Mouse (Mus musculus): Measurements from ENCODE around the gene Klrb1.
"Not testable (repeated sequence)": the region's sequence is repeated elsewhere in the genome, so short reads cannot be mapped to it uniquely, and the experiment has no call there.

Klrb1 gene

DNA sequence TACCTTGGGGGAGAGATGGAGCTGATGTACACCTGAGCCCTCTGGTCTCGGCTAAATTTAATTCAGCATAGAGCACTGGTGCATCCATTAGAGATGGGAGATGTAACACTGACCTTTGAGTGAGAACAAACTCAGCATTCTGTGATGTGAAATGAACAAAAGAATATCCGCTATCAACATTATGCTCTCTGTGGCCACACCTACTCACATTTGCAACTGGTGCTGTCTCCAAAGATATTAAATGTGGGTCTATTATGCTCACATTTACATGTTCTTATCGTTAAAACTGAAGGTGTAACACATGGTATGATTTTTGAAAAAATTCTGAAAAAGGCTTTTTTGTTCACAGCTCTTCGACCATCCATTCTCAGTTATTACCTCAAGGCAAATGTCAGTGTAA lies at the start of gene Klrb1:
Gene Klrb1 (minus strand): TSS at position 101 of the 400 bp plus-strand sequence.
- no peak for DNase-seq (ENCODE audit: low read depth, low spot score)

DNA sequence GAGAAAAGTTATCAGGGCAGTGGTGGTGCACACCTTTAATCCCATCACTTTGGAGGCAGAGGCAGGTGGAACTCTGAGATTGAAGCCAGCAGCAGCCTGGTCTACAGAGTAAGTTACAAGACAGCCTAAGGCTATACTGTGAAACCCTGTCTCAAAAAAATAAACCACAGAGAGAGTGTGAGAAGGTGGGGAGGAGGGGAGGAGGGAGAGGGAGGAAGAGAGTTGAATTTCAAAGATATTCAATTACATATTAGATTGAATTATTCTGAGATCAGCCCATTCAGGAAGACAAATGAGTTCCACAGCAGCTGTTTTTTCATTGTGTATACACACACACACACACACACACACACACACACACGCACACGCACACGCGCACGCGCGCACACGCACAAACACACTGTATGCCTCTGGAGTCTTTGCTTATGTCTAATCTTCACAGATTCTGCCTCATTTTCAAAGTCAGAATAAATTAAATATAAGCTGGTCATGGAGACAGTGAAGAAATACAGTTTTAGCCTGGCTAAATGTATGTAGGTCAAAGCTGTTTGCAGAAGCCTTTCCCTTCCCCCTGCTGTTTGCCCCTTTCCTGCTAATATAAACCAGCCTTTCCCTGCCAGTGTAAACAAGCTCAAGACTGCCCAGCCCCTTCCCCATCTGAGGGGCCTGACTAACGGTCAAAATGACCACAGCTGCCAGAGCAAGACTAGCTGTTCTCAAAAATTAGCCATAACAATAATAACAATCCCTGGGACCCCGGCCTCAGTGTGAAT lies 46.8 kb upstream of the Klrb1 start:
- no peak for DNase-seq (ENCODE audit: low read depth, low spot score)

DNA sequence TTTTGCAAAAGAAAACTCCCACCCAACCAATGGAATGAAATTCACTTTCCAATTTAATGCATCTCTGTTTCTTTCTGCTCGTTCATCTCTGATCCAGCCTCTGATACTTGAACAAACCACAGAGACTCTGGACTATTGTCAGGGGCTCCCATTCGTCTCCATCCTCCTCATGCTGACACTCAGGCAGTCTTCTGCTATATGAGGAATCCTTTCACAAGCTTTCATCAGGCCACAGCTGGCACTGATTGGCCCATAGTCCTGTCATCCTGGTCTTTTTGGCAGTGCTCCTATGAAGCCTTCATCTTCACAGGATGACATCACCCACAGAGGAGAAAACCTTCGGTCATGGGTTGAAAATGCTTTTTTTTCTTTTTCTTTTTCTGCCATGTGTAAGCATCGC lies 45.2 kb upstream of the Klrb1 start:
- no peak for DNase-seq (ENCODE audit: low read depth, low spot score)

DNA sequence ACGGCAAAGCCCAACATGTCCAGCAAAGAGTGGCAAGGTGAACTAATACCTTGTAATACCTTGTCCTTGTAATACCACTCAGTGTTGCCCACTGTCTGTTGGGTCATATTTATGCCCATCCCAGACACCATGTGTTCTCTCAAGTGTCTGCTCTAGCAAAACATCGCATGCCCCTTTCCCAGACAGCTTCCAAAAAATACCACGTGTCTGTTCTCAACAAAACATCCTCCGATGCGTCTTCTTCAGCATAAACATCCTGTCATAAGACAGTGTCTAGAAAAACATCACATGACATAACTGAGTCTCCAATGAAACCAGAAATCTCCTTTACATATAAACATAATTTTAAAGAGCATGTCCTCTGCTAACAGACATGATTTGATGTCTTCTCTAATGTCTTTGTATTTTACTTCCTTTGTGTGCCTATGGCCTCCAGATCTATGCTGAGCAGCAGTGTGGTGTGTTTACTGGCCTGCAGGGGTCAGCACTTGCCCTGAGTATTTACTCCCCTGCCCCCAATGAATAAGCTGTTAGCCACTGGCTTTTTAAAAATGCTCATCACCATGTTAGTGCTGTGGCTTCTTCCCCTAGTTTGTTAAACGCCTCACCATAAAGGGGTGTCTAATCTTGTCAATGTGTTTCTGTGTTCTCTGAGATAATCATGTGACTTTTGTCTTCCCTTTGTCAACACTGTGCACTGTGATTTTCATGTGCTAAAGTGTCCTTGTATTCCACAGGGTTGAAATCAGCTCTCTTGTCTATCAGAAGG lies 43.8 kb upstream of the Klrb1 start:
- not testable (repeated sequence) for DNase-seq (ENCODE audit: low read depth, low spot score)

DNA sequence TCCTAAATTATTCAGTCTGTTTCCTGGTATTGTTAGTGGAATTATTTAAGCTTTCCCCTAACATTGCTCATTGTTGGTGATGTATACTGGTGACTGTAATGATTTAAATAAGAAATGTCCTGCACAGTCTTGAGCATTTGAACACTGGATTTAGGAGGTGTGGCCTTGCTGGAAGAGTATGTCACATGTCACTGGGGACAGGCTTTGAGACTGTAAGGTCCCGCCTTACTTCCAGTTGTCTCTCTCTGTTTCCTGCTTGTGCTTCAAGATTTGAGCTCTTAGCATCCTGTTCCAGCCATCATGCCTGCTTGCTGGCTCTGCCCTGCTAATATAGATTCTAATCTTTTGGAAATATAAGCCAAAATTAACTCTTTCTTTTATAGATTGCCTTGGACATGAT lies 42.4 kb upstream of the Klrb1 start:
- no peak for DNase-seq (ENCODE audit: low read depth, low spot score)

DNA sequence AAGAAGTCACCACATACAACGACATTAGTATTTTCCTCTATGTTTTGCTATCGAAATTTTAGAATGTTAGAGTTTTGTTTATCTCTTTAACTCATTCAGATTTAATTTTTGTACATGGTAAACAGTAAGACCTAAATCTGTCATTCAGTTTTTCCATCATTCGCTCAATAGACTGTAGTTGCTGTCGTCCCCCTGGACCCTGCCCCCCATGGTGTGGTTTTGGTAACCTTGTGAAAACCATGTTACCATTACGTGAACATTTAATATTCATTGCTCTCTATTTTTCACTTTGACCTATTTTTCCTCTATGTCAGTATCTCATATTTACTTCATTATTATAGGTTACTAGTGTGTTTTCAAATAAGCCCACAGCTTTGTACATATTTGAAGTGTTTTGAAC lies 41.7 kb upstream of the Klrb1 start:
- DNase-seq (ENCODE audit: low read depth, low spot score), result no peak

DNA sequence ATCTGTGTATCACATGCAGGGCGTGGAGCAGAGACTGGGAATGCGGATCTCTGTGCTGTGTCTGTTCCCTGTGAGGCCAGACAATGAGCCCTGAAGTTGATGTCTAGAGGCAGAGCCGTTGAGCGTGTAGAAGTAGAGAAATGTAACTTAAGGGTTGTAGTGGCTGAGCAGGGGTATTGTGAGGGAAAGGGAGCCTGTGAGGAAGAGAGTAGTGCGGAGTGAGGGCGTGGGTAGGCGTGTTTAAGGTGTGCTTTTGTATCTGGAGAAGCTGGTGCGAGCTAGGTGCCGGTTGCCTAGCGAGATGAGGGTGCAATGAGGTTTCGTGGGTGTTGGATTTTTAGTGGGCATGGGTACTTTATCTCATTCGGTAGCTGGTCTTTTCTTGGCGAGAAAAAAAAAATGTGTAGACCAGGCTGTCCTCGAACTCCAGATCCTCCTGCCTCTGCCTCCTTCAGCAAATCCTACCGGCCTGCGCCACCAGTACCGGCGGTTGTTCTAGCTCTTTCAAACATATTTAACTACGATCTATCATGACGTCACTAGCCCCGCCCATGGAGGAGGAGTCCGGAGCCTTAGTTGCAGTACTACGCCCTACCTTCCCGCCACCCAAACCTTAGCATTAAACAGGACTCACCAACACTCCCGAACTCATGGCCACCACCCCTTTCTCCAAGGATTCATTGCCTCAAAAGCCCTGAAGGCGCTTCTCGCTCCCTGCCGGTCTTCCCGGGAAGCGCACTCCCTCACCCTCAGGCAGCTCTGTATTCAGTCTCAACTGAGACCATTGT lies 41.1 kb upstream of the Klrb1 start:
- DNase-seq (ENCODE audit: low read depth, low spot score), result peak; percentile 99

DNA sequence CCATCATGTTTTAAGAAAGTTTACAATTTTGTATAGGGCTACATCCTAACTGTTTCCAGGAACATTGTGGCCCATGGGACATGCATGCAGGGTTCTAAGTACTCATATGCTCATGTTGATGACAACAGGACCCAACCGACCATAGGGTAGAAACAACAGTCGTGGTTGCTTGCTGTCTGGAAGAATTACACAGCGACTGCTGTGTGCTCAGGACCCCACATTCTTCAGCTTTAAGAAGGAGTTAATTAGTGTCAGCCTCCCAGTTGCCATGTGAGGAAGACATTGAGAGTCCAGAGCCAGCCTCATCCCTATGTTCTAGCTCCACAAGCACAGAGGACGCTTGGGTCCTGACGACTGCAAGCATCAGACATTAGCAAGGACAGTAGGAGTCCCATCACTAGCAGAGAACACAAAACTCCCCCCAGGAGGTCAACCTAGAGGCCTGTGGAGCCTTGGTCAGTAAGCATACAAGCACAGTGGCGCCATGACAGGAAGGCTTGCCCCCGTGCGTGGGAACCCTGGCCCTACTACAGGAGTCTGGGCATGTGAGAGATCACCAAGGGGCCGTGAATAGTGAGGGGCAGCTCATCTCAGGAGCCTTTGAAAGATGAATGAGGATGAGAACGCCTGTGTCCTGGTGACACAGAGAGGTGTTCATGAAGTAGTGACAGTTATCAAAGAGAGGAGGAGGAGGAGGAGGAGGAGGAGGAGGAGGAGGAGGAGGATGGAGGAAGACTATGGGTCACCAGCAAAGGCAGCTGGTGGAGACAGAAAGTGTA lies 40.2 kb upstream of the Klrb1 start:
- DNase-seq (ENCODE audit: low read depth, low spot score), result not testable (repeated sequence)

DNA sequence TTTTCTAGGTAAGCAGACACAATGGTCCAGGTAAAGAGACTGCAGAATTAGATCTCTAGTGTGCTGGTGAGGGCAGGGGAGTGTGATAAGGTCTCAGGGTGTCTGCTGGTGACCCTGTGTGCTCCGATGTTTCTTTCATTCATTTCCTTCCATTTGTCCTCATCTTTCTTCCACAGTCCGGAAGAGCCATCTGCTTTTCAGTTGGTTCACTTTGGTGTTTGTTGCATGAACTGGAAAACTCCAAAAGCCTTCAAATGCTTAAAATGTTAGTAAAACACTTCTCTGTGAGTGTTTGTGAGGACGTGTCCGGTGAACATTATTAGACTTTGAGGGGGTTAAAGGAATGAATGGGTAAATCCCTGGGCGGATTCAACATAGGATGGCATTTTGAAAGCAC lies 38.3 kb upstream of the Klrb1 start:
- DNase-seq (ENCODE audit: low read depth, low spot score), result no peak

DNA sequence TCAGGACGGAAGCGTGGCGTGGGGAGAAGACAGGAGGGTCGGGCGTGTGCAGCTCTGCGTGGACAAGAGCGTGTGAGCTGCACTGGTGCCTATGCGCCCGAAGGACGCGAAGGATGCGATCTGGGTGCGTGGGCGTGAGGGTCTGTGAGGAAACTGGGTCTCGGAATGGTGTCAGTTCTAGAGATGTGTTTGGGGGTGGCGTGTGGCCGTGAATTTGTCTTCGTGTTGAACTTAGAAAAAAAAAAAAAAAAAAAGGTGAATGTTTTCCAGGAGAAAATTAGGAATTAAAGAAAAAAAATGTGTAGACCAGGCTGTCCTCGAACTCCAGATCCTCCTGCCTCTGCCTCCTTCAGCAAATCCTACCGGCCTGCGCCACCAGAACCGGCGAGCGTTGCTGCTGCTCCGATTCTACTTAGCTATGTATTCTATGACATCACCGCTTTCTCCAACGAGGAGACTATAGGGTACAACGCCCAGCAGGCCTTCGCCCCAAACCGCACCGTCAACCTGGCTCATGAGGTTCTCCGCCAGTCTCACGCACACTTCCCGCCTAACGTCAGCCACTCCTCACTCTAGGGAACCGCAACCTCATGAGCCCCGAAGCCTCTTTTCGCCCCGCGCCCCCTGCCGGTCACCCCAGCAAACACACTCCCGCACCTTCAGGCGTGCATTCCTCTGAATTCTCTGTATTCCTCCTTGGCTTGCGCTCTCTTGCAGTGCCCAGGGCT lies 37.7 kb upstream of the Klrb1 start:
- peak; percentile 73 for DNase-seq (ENCODE audit: low read depth, low spot score)

DNA sequence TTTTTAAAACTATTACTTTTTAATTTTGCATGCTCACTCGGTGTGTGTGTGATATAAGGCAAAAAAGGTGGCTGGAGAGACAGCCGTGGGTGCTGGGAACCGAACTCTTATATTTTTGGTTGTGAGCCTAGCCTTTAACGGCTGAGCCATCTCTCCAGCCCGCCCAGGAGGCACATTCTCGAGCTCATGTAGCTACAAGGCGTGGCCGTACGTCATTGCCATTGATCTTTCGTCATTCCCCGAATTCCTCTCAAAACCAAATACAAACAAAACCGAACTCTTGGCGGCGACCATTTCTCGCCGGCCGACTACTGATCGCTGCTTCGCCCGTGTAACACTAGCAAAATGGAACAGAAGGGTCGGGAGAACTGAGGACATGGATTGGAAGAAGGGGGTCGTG lies 37.2 kb upstream of the Klrb1 start:
- DNase-seq (ENCODE audit: low read depth, low spot score), result not testable (repeated sequence)

DNA sequence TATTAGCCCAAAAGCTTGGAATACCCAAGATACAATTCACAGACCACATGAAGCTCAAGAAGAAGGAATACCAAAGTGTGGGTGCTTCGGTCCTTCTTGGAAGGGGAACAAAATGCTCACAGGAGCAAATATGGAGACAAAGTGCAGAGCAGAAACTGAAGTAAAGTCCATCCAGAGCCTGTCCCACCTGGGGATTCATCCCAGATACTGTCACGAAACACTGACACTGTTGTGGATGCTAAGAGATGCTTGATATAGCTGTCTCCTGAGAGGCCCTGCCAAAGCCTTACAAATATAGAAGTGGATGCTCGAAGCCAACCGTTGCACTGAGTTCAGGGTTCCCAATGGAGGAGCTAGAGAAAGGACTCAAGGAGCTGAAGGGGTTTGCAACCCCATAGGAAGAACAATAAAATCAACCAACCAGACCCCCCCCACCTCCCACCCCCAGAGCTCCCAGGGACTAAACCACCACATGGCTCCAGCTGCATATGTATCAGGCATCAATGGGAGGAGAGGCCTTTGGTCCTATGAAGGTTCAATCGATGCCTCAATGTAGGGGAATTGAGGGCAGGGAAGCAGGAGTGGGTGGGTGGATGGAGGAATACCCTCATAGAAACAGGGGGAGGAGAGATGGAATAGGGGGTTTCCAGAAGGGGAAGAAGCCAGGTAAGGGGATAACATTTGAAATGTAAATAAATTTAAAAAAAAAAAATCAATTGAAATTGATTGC lies 36.5 kb upstream of the Klrb1 start:
- no peak for DNase-seq (ENCODE audit: low read depth, low spot score)

DNA sequence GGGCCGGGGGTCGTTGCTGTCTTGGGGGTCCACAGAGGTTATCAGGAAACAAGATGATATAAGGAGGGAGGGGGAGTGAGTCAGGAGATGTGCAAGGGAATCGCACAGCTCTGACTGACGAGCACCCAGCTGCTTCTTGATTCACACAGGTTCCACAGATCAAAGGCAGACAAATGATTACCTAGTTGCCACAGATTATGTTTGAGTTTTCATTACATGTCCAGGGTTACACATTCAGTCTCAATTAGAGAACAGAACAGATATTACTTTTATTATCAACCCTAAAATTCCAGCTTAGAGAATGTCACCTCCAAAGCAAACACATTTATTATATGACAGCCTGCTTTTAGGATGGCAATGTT lies 32.5 kb upstream of the Klrb1 start:
- DNase-seq (ENCODE audit: low read depth, low spot score), result not testable (repeated sequence)

DNA sequence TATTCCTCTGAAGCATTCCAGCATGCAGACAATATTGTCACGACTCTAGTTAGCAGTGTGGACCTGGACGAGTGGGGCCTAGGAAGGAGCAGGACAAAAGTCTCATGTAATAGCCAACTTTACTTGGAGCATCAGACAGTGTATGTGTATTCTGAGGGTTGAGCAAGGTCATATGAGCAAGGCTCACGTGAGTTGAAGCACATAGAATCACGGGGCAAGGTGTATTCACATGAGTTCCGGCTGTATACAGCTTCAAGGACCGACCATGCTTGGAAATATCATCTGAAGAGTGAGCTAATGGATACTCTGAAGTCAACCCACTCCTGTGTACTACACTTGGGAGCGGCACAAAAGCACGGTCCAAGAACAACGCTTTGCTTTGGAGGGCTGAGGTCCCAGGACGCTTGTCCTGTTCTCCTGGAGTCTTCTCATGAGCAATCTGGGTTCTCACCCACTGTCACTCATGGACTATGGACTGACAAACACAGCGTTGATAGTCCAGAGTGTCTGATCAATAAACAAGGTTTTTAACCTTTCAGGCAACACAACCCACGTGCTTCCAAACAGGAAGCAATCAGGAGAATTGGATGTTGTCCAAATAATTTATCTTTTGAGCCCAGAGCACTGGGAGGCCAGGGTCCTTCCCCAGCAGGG lies 32.0 kb upstream of the Klrb1 start:
- not testable (repeated sequence) for DNase-seq (ENCODE audit: low read depth, low spot score)

DNA sequence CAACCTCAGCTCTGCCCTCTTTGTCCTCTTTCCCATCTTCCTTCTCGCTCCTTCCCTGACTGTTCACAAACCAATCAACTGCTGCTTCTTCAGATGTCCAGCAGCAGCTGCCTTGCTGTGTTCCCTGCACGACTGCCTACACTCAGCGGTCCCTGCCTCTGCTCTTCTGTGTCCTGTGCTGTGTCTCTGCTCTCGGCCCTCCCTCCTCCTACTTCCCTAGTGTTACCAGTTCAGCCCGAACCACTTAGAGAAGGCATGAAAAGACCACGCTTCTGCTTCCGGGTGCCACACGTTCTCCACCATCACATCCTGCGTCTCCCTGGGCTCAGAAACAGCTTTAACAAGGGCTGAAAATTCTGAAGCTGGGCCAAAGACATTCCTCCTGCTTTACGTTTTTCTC lies 31.4 kb upstream of the Klrb1 start:
- not testable (repeated sequence) for DNase-seq (ENCODE audit: low read depth, low spot score)

DNA sequence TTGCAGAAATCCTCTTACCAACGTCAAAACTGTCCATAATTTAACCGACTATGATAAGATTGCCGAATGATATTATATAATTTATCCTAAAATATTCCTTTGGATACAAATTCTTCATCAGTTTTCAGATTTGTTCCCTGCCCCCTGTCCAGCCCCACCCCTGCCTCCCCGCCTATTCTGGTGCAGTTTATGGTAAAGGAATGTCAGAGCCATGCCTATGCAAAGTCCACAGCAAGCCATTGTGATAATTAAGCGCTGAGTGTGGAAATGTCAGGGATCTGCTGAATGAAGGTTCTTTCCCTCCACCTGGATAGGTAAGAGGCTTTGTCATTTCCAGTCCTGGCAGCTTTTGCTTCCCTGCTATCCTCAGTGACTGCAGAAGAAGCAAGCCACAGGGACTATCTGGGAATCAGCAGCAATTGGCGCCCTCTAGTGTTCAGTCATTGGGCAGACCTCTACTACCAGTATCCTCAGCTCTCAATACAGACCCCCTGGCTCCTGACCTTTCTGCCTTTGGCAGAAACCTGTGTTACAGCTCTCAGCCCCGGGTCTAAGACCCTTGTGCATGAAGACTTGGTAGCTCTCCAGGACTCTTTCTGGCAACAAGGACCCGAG lies 30.9 kb upstream of the Klrb1 start:
- DNase-seq (ENCODE audit: low read depth, low spot score), result not testable (repeated sequence)

DNA sequence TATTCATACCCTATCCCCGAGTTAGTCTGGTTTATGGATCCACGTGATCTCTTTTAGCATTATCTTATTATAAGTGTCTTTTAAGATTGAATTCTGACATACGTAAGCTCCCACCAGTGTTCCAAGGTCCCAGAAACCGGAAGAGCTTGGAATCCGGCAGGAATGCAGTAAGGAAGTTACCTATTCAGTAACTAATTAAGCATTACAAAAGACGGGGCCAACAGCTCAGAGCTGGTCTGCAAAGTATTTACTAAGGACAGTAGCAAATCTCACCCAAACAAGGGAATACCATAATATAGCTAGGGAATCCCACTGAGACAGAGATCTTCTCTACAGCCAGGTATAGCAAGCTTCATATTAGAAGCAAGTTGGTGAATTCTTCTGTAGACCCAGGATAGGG lies 24.1 kb upstream of the Klrb1 start:
- DNase-seq (ENCODE audit: low read depth, low spot score), result not testable (repeated sequence)

DNA sequence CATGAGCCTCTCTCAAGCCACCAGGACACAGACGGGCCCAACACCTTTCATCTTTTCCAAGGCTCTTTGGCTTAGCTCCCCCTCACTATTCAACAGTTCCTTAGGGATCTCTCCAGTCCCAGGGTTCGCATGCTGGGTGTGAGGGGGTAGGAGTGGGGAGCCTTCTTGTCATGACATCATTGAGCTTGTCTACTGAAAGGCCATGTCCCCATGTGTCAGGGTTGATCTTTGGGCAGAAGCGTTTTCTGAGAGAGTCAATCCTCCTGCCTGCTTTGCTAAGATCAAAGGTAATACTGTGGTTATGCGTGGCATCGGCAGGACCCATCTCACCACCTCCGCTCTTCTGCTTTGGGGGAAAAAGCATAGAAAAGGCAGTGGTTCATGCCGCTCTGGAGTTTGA lies 14.6 kb upstream of the Klrb1 start:
- DNase-seq (ENCODE audit: low read depth, low spot score), result no peak

DNA sequence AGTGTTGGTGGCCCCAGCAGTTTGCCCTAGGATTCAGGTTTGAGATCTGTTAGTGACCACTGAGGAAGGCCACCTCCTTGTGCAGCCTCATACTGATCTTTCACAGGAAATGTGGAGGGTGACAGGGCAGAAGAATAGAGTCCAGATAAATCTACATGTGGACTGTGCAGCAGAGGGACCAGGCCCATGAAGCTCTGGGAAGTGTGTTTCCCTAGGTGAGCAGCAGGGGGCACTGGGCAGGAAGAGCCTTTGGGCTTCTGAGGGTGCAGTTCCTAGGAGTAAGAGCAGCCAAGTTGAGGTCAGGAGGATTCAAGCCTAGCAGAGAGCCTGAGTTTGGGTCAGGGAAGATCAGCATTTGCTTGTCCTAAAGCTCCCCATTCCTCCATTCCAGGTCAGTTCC lies 13.2 kb upstream of the Klrb1 start:
- no peak for DNase-seq (ENCODE audit: low read depth, low spot score)

Data from telencephalon, adult 2 months (tissue).